Mouse (Mus musculus): ENCODE results near the gene S100b. TPM values are rescaled to one million over a fixed set of nuclear protein-coding genes. Genes with fewer than 3 reads are reported as not detected.

The S100b gene
- polyA plus RNA-seq (2012), result not detected in 2 replicates

GRCm38 (mm10) chr10:76253536-76253935, at the start of gene S100b:
TSS of gene S100b (plus strand) at chr10:76253853.

GRCm38 (mm10) chr10:76237341-76238225, 16.1 kb upstream of the S100b start, which contains the start of gene Prmt2:
TSS of gene Prmt2 (minus strand) at chr10:76237865.

Other genes starting within 250 kb of the S100b start
- gene Zfp280b, start 221.2 kb upstream of the S100b start, polyA plus RNA-seq (2012), result 3.7 and 5.0 TPM in 2 replicates
- gene Slc5a4b, start 142.9 kb upstream of the S100b start, polyA plus RNA-seq (2012), result not detected in 2 replicates
- gene Slc5a4a, start 106.4 kb upstream of the S100b start, polyA plus RNA-seq (2012), result not detected in 2 replicates
- 2.8 and 3.6 TPM in 2 replicates for gene Prmt2, start 16.0 kb upstream of the S100b start, polyA plus RNA-seq (2012)
- 1.5 TPM in 2 replicates for gene Dip2a, start 91.4 kb downstream of the S100b start, polyA plus RNA-seq (2012)
- gene AC141477.1, start 186.6 kb downstream of the S100b start, polyA plus RNA-seq (2012), result not detected in 2 replicates
- gene Pcnt, start 188.9 kb downstream of the S100b start, polyA plus RNA-seq (2012), result 47.7 and 65.0 TPM in 2 replicates
- gene 2610028H24Rik, start 195.2 kb downstream of the S100b start, polyA plus RNA-seq (2012), result not detected in 2 replicates
- 23.3 and 33.0 TPM in 2 replicates for gene Mcm3ap, start 215.1 kb downstream of the S100b start, polyA plus RNA-seq (2012)
- 0.60 and 0.83 TPM in 2 replicates for gene Ybey, start 215.3 kb downstream of the S100b start, polyA plus RNA-seq (2012)